Mouse (Mus musculus) embryo, embryonic 11 days (tissue): ENCODE data around the gene Tfec.

Experiments
- DNase-seq: peaks from one replicate; pipeline ENCODE4 v3.0.0-alpha.2; 2015

Tfec gene

DNA sequence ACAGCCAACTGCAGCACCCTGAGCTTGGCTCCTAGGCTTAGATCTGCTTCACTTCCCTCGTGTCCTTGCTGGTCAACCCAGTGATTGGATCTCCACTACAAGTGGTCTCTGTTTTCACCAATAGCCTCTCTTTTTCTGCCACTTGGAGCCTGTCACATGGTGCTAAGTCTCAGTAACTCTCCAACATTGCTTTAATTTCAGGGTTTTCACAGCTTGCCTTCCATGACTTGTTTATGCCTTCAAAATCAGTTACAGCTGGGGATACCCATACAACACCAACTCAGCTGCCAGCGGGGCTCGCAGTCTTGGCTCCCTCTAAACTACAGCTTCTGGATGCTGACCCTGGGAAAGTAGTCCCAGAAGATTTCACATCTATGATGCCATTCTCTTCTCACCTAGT lies 113.1 kb downstream of the Tfec start:
- no peak for DNase-seq
